Mouse (Mus musculus): ENCODE data around the gene Pgam1. TPM values are rescaled to one million over a fixed set of nuclear protein-coding genes. Genes with fewer than 3 reads are reported as not detected.

The Pgam1 gene
- polyA plus RNA-seq, 1 experiment = 552 TPM

DNA sequence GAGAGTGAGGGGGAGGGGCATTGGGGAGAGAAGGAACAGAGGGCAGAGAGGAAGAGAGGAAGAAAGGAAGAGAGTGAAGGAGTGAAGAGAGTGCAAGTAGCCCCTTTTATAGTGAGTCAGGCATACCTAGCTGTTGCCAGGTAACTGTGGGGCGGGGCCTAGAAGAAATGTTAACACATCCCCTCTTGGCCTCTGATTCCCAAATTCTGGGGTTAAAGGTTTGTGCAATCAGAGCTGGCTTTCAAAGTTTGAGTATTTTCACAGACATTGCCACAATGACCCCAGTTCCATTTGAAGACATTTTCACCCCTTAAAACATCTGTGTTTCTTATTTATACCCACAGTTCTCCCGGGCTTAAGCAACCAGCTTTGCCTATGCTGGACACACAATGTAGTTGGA, 6.5 kb upstream of the Pgam1 start:
- H3ac ChIP-seq (ENCODE audit: control insufficient read depth, insufficient read length) = no peak overlapping the region
- H3K79me2 ChIP-seq (ENCODE audit: control insufficient read depth, insufficient read depth) = no peaks in the 10 kb centered on the region
- no peaks in the 10 kb centered on the region for H3K27me3 ChIP-seq (ENCODE audit: control insufficient read depth, insufficient read depth, insufficient read length)
- H3K4me3 ChIP-seq = no peak overlapping the region
- no peak for TF ChIP-seq MAX (IDR thresholded peaks at IDR 0.05; ENCODE audit: low read depth)
- no peaks in the 10 kb centered on the region for H3K36me3 ChIP-seq (ENCODE audit: control insufficient read depth, insufficient read depth)
- no peak overlapping the region for H3K4me2 ChIP-seq (ENCODE audit: low read depth)

DNA sequence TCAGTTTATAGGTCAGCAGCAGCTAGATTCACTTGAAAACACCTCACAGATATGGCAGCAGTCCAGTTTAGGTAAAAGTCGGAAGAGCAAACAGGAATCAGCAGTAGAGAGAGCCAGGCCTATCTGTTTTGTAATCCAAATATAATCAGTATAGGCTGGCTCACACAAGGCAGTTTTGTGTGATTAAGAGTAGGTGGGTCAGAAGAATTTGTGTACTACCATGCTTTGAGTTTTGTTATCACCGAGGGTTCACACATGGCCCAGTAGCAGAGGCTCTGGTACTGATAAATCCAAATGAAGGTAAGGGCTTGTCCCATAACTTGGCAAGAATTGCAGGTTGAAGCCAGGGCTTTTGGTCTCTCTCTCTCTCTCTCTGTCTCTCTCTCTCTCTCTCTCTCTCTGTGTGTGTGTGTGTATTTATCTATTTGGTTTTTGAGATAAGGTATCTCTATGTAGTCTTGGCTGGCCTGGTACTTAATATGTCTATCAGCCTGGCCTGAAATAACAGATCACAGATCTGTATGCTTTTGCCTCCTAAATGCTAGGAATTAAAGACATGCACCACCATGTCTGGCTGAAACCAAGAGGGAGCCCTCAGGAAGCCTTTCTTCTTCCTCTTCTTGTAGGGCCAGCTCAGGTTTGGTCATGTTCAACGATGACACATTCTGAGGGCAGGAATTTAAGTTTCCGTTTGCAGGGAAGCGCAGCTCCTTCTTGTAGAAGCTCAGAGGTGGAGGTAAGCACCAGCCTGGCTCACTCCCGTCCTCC, 5.2 kb upstream of the Pgam1 start:
- no peak for TF ChIP-seq POLR2AphosphoS2 (IDR thresholded peaks at IDR 0.05; ENCODE audit: insufficient read length, low read depth)
- no peak for TF ChIP-seq REST (IDR thresholded peaks at IDR 0.05; ENCODE audit: insufficient read depth, insufficient read length)
- TF ChIP-seq POLR2A (IDR thresholded peaks at IDR 0.05; ENCODE audit: insufficient read length, low read depth) = no peak
- no peak for TF ChIP-seq SRF (IDR thresholded peaks at IDR 0.05; ENCODE audit: control insufficient read depth, insufficient read length, low read depth)
- TF ChIP-seq CEBPB (IDR thresholded peaks at IDR 0.05; ENCODE audit: insufficient read depth, poor library complexity, severe bottlenecking) = no peak
- TF ChIP-seq USF1 (IDR thresholded peaks at IDR 0.05; ENCODE audit: low read depth) = no peak
- no peak for TF ChIP-seq MYOG (IDR thresholded peaks at IDR 0.05; ENCODE audit: control insufficient read depth in 1 of 3, insufficient read depth in 1 of 3, insufficient read length in 2 of 3, low read depth in 2 of 3)
- TF ChIP-seq MAX (IDR thresholded peaks at IDR 0.05; ENCODE audit: low read depth) = no peak
- Histone ChIP-seq H3K27me3 (ENCODE audit: control insufficient read depth, insufficient read depth, insufficient read length) (no peaks in the 10 kb centered on the region), H3ac (ENCODE audit: control insufficient read depth, insufficient read length) (no peak overlapping the region), H3K4me2 (ENCODE audit: low read depth) (no peak overlapping the region), H3K36me3 (ENCODE audit: control insufficient read depth, insufficient read depth) (no peaks in the 10 kb centered on the region), H3K79me2 (ENCODE audit: control insufficient read depth, insufficient read depth) (no peaks in the 10 kb centered on the region), H3K4me3 (no peak overlapping the region)

DNA sequence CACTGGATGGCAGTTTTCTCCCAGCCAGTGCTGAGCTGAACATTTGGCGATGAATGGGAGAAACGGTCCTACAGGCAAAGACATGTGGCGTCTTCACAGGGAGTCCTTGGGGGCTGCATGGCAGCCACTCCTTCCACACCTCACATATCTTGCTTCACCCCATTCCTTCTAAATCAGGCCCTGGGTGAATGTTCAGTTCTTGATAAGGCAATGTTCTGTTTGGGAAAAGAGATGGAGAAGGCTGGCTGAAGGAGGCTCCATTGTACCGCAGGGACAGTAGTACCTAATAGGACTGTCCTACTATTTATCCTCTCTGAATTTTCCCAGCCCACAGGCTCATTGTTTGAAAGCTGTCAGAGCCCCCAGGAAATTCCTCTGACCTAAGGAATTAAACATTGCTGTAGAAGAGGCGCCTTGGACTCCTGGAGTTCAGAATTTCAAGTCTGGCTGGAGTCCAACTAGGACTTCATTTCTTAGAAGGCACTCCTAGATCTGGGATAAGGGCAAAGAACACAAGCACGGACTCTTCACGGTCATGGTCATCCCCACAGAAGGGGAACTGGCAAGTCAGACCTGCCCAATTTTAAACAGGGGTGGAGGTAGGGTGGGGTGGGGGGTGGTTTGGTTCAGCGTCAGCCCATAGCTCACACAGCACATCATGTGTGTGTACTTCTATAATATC, 4.5 kb upstream of the Pgam1 start:
- TF ChIP-seq MYOD1 (IDR thresholded peaks at IDR 0.05; ENCODE audit: control insufficient read depth in 1 of 3, insufficient read length in 2 of 3, low read depth in 2 of 3) = no peak
- no peak for TF ChIP-seq USF1 (IDR thresholded peaks at IDR 0.05; ENCODE audit: low read depth)
- no peak for TF ChIP-seq MYOG (IDR thresholded peaks at IDR 0.05; ENCODE audit: control insufficient read depth in 1 of 3, insufficient read depth in 1 of 3, insufficient read length in 2 of 3, low read depth in 2 of 3)
- TF ChIP-seq REST (IDR thresholded peaks at IDR 0.05; ENCODE audit: insufficient read depth, insufficient read length) = no peak
- TF ChIP-seq POLR2A (IDR thresholded peaks at IDR 0.05; ENCODE audit: insufficient read length, low read depth) = no peak
- TF ChIP-seq SRF (IDR thresholded peaks at IDR 0.05; ENCODE audit: control insufficient read depth, insufficient read length, low read depth) = no peak
- no peak for TF ChIP-seq POLR2AphosphoS2 (IDR thresholded peaks at IDR 0.05; ENCODE audit: insufficient read length, low read depth)
- TF ChIP-seq MAX (IDR thresholded peaks at IDR 0.05; ENCODE audit: low read depth) = no peak
- no peak for TF ChIP-seq TCF12 (IDR thresholded peaks at IDR 0.05; ENCODE audit: insufficient read depth, poor library complexity, severe bottlenecking)
- no peak for TF ChIP-seq CEBPB (IDR thresholded peaks at IDR 0.05; ENCODE audit: insufficient read depth, poor library complexity, severe bottlenecking)
- Histone ChIP-seq H3ac (ENCODE audit: control insufficient read depth, insufficient read length) (no peak overlapping the region), H3K4me3 (no peak overlapping the region), H3K4me2 (ENCODE audit: low read depth) (no peak overlapping the region), H3K36me3 (ENCODE audit: control insufficient read depth, insufficient read depth) (no peaks in the 10 kb centered on the region), H3K27me3 (ENCODE audit: control insufficient read depth, insufficient read depth, insufficient read length) (no peaks in the 10 kb centered on the region), H3K79me2 (ENCODE audit: control insufficient read depth, insufficient read depth) (peaks cover 3% of the 10 kb centered on the region)

DNA sequence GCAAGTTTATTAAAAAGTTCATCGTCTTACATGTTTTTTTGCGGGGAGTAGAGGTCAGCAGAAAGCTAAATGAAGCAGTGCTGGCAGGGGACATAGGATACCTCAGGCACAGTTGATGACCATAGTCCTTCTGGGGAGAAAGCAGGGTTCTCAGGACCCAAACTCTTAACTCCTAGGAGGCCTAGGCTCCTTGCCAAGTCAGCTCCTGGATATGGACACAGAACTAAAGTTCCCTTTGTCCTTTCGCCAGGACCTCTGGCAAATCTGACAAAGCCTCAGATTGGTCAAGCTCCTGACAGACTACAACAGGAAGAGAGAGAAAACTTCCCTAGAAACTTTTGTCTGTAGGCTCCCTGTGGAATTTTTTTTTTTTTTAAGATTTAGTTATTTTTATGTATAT, 3.0 kb upstream of the Pgam1 start:
- Histone ChIP-seq H3K36me3 (ENCODE audit: control insufficient read depth, insufficient read depth) (no peaks in the 10 kb centered on the region), H3ac (ENCODE audit: control insufficient read depth, insufficient read length) (no peak overlapping the region), H3K4me3 (no peak overlapping the region), H3K27me3 (ENCODE audit: control insufficient read depth, insufficient read depth, insufficient read length) (no peaks in the 10 kb centered on the region), H3K79me2 (ENCODE audit: control insufficient read depth, insufficient read depth) (peaks cover 19% of the 10 kb centered on the region), H3K4me2 (ENCODE audit: low read depth) (no peak overlapping the region)
- TF ChIP-seq USF1 (IDR thresholded peaks at IDR 0.05; ENCODE audit: low read depth) (no peak), POLR2AphosphoS2 (IDR thresholded peaks at IDR 0.05; ENCODE audit: insufficient read length, low read depth) (no peak), POLR2A (IDR thresholded peaks at IDR 0.05; ENCODE audit: insufficient read length, low read depth) (no peak), SRF (IDR thresholded peaks at IDR 0.05; ENCODE audit: control insufficient read depth, insufficient read length, low read depth) (no peak), MAX (IDR thresholded peaks at IDR 0.05; ENCODE audit: low read depth) (no peak), E2F4 (IDR thresholded peaks at IDR 0.05; ENCODE audit: insufficient read depth) (no peak), MYOG (IDR thresholded peaks at IDR 0.05; ENCODE audit: control insufficient read depth in 1 of 3, insufficient read depth in 1 of 3, insufficient read length in 2 of 3, low read depth in 2 of 3) (no peak), REST (IDR thresholded peaks at IDR 0.05; ENCODE audit: insufficient read depth, insufficient read length) (no peak), CEBPB (IDR thresholded peaks at IDR 0.05; ENCODE audit: insufficient read depth, poor library complexity, severe bottlenecking) (no peak), MYOD1 (IDR thresholded peaks at IDR 0.05; ENCODE audit: control insufficient read depth in 1 of 3, insufficient read length in 2 of 3, low read depth in 2 of 3) (no peak), TCF3 (IDR thresholded peaks at IDR 0.05; ENCODE audit: insufficient read length, low read depth) (no peak)

DNA sequence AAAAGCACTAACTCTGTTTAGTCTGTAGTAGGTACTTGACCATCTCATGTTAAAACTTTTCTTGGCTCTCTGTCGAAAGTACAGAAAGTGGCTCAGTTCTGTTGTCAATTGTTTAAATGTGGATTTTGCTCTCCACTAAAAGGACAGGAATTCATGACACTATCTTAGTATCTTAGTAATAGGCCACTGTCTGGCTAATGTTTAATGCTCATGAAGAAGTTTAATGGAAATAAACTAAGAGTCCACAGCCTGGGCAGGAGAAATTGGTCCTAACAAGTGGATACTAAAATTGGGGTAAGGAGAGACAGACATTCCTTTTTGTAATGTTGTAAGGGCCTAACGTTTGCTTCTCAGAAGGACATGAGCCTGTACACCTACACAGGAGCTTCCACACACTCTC, 1.3 kb upstream of the Pgam1 start:
- no peak overlapping the region for H3ac ChIP-seq (ENCODE audit: control insufficient read depth, insufficient read length)
- no peaks in the 10 kb centered on the region for H3K27me3 ChIP-seq (ENCODE audit: control insufficient read depth, insufficient read depth, insufficient read length)
- H3K4me2 ChIP-seq (ENCODE audit: low read depth) = no peak overlapping the region
- TF ChIP-seq MYOG (IDR thresholded peaks at IDR 0.05; ENCODE audit: control insufficient read depth in 1 of 3, insufficient read depth in 1 of 3, insufficient read length in 2 of 3, low read depth in 2 of 3) (no peak), POLR2A (IDR thresholded peaks at IDR 0.05; ENCODE audit: insufficient read length, low read depth) (no peak), USF1 (IDR thresholded peaks at IDR 0.05; ENCODE audit: low read depth) (no peak), MAX (IDR thresholded peaks at IDR 0.05; ENCODE audit: low read depth) (no peak), CEBPB (IDR thresholded peaks at IDR 0.05; ENCODE audit: insufficient read depth, poor library complexity, severe bottlenecking) (no peak), TCF12 (IDR thresholded peaks at IDR 0.05; ENCODE audit: insufficient read depth, poor library complexity, severe bottlenecking) (no peak), TCF3 (IDR thresholded peaks at IDR 0.05; ENCODE audit: insufficient read length, low read depth) (no peak), E2F4 (IDR thresholded peaks at IDR 0.05; ENCODE audit: insufficient read depth) (no peak), MYOD1 (IDR thresholded peaks at IDR 0.05; ENCODE audit: control insufficient read depth in 1 of 3, insufficient read length in 2 of 3, low read depth in 2 of 3) (no peak), SRF (IDR thresholded peaks at IDR 0.05; ENCODE audit: control insufficient read depth, insufficient read length, low read depth) (no peak)
- peaks cover 10% of the 10 kb centered on the region for H3K36me3 ChIP-seq (ENCODE audit: control insufficient read depth, insufficient read depth)
- peaks cover 35% of the 10 kb centered on the region for H3K79me2 ChIP-seq (ENCODE audit: control insufficient read depth, insufficient read depth)
- no peak overlapping the region for H3K4me3 ChIP-seq
